In the genomic region with DNA sequence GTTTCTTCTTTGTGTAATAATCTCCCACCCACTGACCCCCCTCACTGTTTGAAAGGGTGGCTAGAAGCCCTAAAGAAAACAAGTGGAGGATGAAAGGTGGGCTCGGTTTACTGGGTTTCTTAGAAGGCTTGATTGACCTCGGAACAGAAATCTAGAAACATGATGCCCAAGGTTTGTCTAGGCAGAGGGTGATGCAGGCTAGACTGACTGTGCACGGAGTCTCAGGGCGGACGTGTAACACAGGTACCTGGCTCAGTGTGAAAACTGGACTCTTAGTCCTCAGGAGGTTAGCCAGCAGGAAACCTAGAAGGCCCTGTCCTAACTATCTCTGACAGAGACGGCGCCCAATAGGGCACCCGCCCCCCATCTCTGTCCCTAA, we compare ENCODE assay signal across 10 mouse cellular contexts.
DNase-seq lines count a peak whose midpoint lies in the region; ATAC-seq lines count a peak whose summit lies in the region.
"Had no signal": no experiment of that assay in that cellular context is flagged by ENCODE, and none has a peak within 500 bp of the region (broad histone marks: within the 10 kb centered on the region; RNA-seq: fewer than 3 reads in every experiment).

No protein-coding gene starts in this region.

- no peaks in the 10 kb centered on the region for H3K9me3 ChIP-seq in forebrain, embryonic 12.5 days
- H3K9me3 ChIP-seq in forebrain, embryonic 13.5 days (replicated peaks) = no peaks in the 10 kb centered on the region
- no peaks in the 10 kb centered on the region for H3K9me3 ChIP-seq in lung, embryonic 15.5 days
- H3K9me3 ChIP-seq in neural tube, embryonic 14.5 days (ENCODE audit: control insufficient read depth, low read length) = no peaks in the 10 kb centered on the region

- no peak overlapping the region for H3K9ac ChIP-seq in forebrain, embryonic 12.5 days
- no peak overlapping the region for H3K9ac ChIP-seq in forebrain, embryonic 13.5 days
- H3K9ac ChIP-seq in lung, embryonic 15.5 days = 0 out of 2 replicates have a peak overlapping the region, but pooled peaks have one; percentile 56
- no peak overlapping the region for H3K9ac ChIP-seq in neural tube, embryonic 14.5 days (replicated peaks; ENCODE audit: low read depth, low read length)

- no peak overlapping the region for H3K27ac ChIP-seq in forebrain, embryonic 12.5 days
- H3K27ac ChIP-seq in forebrain, embryonic 13.5 days = no peak overlapping the region
- H3K27ac ChIP-seq in lung, embryonic 15.5 days = no peak overlapping the region
- H3K27ac ChIP-seq in neural tube, embryonic 14.5 days (ENCODE audit: low read depth, low read length) = no peak overlapping the region

- WGBS in forebrain, embryonic 12.5 days = 8% methylated on average over 8 of the region's 8 CpGs
- 3% methylated on average over 8 of the region's 8 CpGs for WGBS in forebrain, embryonic 13.5 days
- WGBS in lung, embryonic 15.5 days = 8% methylated on average over 8 of the region's 8 CpGs
- 18% methylated on average over 8 of the region's 8 CpGs for WGBS in neural tube, embryonic 14.5 days

- H3K27me3 ChIP-seq in forebrain, embryonic 12.5 days = peaks cover 99% of the 10 kb centered on the region
- peaks cover 100% of the 10 kb centered on the region for H3K27me3 ChIP-seq in forebrain, embryonic 13.5 days
- peaks cover 86% of the 10 kb centered on the region for H3K27me3 ChIP-seq in lung, embryonic 15.5 days
- peaks cover 61% of the 10 kb centered on the region for H3K27me3 ChIP-seq in neural tube, embryonic 14.5 days (ENCODE audit: control insufficient read depth, insufficient read depth, low read length)

- ATAC-seq in forebrain, embryonic 12.5 days (ENCODE audit: low FRiP score) = no peak
- no peak for ATAC-seq in forebrain, embryonic 13.5 days
- ATAC-seq in lung, embryonic 15.5 days (ENCODE audit: borderline replicate concordance, extremely low read depth, low FRiP score, low TSS enrichment) = no peak
- ATAC-seq in neural tube, embryonic 14.5 days (ENCODE audit: low read depth) = no peak

- H3K4me1 ChIP-seq in forebrain, embryonic 12.5 days = peaks cover 42% of the 10 kb centered on the region
- H3K4me1 ChIP-seq in forebrain, embryonic 13.5 days = peaks cover 48% of the 10 kb centered on the region
- peaks cover 44% of the 10 kb centered on the region for H3K4me1 ChIP-seq in lung, embryonic 15.5 days
- H3K4me1 ChIP-seq in neural tube, embryonic 14.5 days (ENCODE audit: control insufficient read depth, insufficient read depth, low read length) = peaks cover 2% of the 10 kb centered on the region; the same call in 1 of the 2 replicates

- H3K36me3 ChIP-seq in forebrain, embryonic 12.5 days (replicated peaks) = no peaks in the 10 kb centered on the region
- H3K36me3 ChIP-seq in forebrain, embryonic 13.5 days (ENCODE audit: poor library complexity, severe bottlenecking) = no peaks in the 10 kb centered on the region
- no peaks in the 10 kb centered on the region for H3K36me3 ChIP-seq in lung, embryonic 15.5 days
- no peaks in the 10 kb centered on the region for H3K36me3 ChIP-seq in neural tube, embryonic 14.5 days (ENCODE audit: control insufficient read depth, insufficient read depth, low read length)

- DNase-seq in lung, postnatal 36 days = no peak
- DNase-seq in induced T-regulatory cell, adult 2 months (ENCODE audit: low read depth) = peak; percentile 38
- DNase-seq in urinary bladder, postnatal 25 days (ENCODE audit: low spot score) = no peak
- no peak for DNase-seq in thymus, postnatal 14 days
- DNase-seq: gastrocnemius, postnatal 36 days; left cerebral cortex, postnatal 4 days had no signal

- H3K4me3 ChIP-seq in forebrain, embryonic 12.5 days (replicated peaks) = 0 out of 2 replicates have a peak overlapping the region, but pooled peaks have one; percentile 31
- H3K4me3 ChIP-seq in forebrain, embryonic 13.5 days = no peak overlapping the region
- H3K4me3 ChIP-seq in lung, embryonic 15.5 days = peak overlapping the region; percentile 48
- peak overlapping the region; percentile 24; the same call in 1 of the 2 replicates for H3K4me3 ChIP-seq in neural tube, embryonic 14.5 days (ENCODE audit: low read depth, low read length)

- H3K4me2 ChIP-seq in forebrain, embryonic 12.5 days = no peak overlapping the region
- H3K4me2 ChIP-seq in forebrain, embryonic 13.5 days = no peak overlapping the region
- peak overlapping the region; percentile 58 for H3K4me2 ChIP-seq in lung, embryonic 15.5 days
- H3K4me2 ChIP-seq in neural tube, embryonic 14.5 days (ENCODE audit: low read depth, low read length) = no peak overlapping the region
